Mouse (Mus musculus) lung, postnatal 0 days (tissue): ENCODE results near the gene Nudt2.

Experiments used
- CTCF ChIP-seq: IDR thresholded peaks from 2 replicates; pipeline ENCODE4 v1.5.1; 2016; ENCODE audit warnings: antibody characterized with exemption, mild to moderate bottlenecking
- EP300 ChIP-seq: IDR thresholded peaks from 2 replicates; pipeline ENCODE4 v1.6.1; 2016; ENCODE audit warnings: antibody characterized with exemption, mild to moderate bottlenecking, control low read depth

DNA sequence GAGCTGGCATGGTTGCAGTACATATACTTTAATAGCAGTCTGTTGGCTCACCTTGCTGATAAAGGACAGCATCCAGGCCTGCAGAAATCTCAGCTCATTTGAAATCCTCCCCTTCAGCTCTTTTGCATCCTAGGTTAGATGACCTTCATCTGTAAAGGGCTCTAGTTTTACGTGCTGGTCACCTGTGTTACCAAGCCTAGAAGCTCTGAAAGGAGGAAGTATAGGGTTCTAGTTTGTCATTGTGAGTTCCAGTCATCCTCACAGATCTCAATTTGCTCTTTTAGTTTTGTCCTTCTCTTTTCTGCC lies 6.4 kb downstream of the Nudt2 start:
- TF ChIP-seq CTCF (no peak), EP300 (no peak)
